Mouse (Mus musculus): Measurements from ENCODE around the gene Zim1.

The Zim1 gene
- long read RNA-seq, experiment 1: 0 reads
- long read RNA-seq, experiment 2: 0 reads

DNA sequence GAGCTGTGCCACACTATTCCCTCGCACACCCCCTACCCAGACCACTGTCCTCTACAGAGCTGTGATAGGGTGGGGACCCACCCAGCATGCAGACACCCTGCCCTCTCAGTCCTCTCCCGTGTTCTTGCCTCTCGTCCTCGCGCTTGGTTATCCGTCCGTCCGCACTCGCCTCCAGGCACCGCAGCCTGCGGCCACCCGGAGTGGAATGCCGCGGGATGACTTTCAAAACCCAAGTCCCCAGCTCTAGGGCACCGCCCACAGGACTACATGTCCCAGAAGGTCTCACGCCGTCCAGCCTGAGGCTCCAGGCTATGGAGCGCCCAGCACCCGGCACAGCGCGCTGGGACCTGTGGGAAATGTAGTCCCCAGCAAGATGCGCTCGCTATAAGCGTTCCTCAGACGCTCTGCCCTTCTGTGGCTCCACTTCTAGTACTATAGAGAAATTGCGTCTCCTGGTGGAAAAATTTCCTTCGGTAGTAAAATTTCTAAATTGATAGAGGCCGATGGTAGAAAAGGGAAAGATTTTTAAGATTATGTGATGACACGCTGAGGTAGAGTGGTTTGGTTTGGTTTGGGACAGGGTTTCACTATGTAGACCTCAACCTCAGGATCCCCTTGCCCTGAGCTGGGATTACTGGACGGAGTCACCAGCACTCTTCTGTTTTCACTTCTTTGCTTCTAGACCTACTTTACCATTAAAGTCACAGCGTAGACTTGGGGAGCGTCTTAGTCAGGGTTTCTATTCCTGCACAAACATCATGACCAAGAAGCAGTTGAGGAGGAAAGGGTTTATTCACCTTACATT lies at the start of gene Zim1:
TSS of gene Zim1 (minus strand) at position 210 of the 805 bp plus-strand sequence.
- intact Hi-C loops (cut with DNase I): loop anchor here (10.0 kb wide), 2 partner anchors 112 to 262 kb away; partner anchors contain the start of gene Olfr1344

DNA sequence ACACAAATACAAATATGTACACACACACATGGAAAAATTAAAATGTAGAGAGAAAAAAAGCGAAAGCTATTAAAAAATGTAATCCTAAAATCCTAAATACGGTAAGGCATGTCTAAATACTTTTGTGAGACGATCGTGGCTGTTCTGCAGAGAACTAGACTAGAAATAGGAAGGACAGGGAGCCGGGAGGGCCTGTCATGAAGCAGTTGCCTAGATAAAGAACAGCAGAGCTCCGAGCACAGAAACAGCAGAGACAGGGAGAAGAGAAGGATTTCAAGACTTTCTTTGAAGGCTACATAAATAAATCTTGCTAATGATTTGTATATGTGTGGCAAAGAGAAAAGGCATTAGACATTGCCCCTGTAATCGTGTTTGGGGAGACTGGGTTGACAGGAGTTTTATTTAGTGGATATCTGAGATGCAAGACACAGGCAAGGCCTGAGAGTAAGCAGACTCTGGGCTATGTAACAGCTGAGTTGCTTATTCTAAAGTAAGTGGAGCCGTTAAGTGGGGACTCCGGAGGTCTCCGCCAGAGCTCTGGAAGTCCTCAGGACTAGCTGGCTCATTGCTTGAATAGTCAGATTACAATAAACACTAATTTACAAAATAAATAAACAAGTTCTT lies 48.1 kb upstream of the Zim1 start:
- intact Hi-C loops (cut with DNase I): no loop called here

DNA sequence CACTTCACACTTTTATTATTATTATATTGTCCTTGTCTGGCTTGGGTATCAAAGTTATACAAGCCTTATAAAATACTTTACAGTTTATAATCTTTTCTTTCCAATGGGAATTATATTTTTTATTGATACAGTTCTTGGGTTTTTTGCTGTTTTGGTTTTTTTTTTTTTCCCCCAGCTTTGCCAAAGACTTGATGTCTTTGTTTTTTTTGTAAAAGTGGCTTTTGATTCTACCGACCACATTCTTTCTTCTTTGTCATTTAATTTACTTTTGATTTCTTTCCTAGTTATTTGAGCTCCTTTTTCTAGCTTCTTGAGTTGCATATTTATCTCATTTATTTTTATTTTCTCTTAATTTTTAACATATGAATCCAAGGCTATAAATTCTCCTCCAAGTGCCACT lies 39.8 kb upstream of the Zim1 start:
- intact Hi-C loops (cut with DNase I): loop anchor here (10.0 kb wide), 1 partner anchor 179 kb away; no protein-coding TSS in a partner anchor

DNA sequence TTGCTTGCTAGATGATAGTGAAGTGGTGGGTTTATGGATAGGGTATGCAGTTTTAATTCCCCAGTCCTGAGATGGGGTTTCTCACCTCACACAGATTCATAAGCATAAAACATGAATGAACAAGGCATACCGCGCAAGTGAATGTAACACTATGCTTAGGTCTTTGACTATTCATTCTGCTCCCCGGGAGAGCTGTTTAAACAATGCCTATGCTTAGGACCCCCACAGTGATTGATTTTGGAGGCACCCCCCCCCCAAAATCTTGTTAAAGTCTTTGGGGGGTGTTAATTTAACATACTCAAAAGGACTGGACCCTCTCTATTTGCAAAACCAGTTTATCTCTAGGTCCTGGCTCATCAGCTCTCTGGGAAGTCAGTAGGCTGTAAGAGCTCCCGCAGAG lies 35.7 kb upstream of the Zim1 start:
- intact Hi-C loops (cut with DNase I): loop anchor here (10.0 kb wide), 1 partner anchor 183 kb away; no protein-coding TSS in a partner anchor

DNA sequence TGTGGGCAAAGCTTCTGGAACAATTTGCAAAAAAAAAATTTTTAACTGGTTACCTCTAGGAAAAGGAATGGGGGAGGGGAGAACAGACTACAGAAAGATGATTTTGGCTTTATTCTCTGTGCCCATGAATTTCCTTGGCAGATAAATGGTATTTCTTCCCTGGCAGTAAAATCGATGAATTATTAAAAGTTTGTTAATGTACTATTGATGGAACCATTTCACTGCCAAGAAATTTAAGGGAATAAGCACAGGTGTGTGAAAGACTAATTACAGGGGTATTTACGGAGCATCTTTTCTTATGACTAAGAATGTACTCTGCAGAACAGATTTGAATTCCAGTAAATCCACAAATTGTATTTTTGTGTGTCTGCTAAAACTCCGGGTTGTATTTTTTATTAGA lies 35.1 kb upstream of the Zim1 start:
- intact Hi-C loops (cut with DNase I): loop anchor here (10.0 kb wide), 1 partner anchor 183 kb away; no protein-coding TSS in a partner anchor

DNA sequence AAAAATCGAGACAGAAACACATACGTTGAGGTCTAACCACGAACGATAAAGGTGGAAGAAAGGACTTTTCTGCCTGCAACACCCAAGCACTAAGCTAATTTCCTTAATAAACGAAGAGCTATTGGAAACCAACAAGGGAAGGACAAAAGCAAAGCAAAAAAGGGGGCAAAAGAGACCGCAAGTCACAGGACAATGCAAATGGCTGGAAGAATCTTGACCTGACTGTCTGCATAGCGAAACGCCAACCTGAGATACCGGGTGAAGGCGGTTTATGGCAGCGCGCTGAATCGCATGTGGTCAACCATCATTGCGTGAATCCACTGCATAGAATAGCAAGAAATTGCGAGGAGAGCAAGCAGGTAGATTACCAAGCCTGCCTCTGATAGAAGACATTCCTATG lies 34.6 kb upstream of the Zim1 start:
- intact Hi-C loops (cut with DNase I): loop anchor here (10.0 kb wide), 1 partner anchor 184 kb away; no protein-coding TSS in a partner anchor

DNA sequence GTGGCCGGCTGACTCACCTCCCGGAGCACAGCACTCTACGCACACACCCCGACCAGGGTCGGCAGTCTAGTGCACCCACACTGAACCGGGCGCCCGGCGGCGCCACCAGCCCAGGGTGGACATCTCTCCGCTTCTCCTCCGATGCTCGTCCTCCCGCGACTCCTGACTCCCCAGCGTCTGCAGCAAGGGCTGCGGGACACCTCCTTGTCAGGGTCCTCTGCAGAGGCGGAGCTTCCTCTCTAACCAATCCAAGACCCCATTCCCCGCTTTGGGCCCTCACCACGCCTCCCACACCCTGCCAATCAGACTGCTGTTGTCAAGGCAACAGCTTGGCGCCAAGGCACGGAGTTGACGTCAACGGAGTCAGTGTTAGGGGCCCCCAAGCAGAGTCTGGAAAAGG lies 34.0 kb upstream of the Zim1 start, which contains the start of the genes Peg3 and Usp29:
TSS of gene Peg3 (minus strand) at position 191 of the 400 bp plus-strand sequence.
TSS of gene Usp29 (plus strand) at position 338 of the 400 bp plus-strand sequence.
- intact Hi-C loops (cut with DNase I): loop anchor here (10.0 kb wide), 1 partner anchor 185 kb away; no protein-coding TSS in a partner anchor

DNA sequence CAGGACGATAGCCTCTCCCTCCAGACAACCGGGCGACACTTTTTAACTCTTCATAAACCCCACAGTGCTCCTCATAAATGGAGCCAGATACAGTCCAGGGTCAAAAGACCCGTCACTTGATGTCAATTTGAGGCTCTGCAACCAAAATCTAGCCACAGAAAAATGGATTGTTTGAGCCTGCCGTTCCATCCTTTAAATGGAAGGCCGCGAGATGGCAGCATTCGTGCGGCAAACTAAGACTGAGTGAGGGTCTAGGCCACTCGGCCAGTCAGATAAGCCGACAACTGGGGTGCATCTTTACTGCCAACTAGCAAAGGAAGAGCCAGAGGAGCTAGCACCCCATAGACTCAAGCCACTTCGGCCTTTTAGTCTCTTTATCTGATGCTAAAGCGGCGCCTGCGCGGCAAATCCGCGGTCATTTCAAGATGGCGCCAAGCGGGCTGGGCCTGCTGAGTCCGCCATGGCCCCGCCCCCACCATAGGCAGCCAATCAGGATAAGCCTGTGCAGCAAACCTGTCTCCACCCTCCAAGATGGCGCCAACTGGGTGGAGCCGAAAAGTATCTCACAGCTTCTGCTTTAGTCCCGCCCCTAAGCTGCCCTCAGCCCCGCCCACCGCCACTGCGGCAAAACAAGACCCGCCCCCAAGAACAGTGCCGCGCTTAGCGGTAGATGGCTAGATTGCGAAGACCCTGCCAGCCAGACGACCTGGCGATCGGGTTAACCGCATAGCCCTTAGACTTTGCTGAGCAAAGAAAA lies 33.0 kb upstream of the Zim1 start:
- intact Hi-C loops (cut with DNase I): loop anchor here (10.0 kb wide), 1 partner anchor 144 kb away; no protein-coding TSS in a partner anchor

DNA sequence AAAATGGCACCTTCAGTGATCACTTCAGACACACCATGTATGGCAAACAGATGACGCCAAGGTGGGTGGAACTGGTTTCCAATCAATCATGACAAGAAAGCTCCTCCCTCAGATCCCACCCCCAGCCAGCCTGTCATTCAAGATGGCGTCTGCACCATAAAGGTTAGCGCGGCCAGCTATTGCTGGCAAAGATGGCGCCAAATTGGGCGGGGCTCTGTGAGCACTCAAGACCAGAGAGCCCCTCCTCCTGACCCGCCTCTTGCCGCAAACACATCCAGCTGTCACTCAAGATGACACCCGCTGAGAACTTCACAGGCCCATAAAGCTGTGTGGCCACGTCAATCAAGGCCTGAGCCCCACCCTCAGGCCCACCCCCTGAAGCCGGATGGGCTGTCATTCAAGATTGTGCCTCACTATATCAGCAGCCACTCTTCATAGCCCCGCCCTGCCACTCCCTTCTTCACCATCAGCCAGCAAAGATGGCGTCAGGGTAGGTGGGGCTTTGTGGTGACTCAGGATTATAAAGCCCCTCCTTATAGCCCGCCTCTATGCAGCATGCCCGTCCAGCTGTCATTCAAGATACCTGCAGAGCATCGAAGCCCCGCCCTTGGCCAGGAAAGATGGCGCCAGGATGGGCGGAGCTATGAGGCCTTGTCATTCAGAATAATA lies 32.1 kb upstream of the Zim1 start:
- intact Hi-C loops (cut with DNase I): loop anchor here (10.0 kb wide), 1 partner anchor 144 kb away; no protein-coding TSS in a partner anchor

DNA sequence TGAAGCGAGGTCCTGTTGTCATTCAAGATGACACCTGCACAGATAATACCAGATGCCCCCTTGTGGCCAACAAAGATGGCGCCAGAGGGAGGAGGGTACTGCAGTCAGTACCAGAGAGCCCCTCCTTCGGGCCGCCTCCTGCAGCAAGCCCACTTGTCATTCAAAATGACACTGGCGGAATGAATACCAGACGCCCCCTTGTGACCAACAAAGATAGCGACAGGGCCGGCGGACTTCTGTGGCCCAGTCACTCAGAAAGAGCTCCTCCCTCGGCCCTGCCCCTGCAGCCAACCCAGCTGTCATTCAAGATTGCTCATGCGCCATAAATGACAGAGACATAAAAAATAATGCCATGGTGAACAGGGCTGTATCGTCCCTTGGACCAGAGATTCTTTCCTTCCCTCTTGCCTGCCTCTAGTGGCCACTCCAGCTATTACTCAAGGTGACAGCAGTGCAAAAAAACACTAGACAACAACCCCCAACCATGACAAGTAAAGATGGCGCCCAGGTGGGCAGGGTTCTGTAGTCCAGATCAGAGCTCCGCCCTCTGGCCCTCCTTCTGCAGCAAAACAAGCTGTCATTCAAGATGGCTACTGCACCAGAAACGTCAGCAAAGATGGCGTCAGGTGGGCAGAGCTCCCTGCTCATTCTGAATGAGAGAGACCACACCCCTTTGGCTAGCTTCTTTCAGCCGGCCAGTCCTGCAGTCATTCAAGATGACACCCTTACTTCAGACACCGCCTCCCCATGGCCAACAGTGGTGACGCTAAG lies 31.3 kb upstream of the Zim1 start:
- intact Hi-C loops (cut with DNase I): loop anchor here (10.0 kb wide), 1 partner anchor 143 kb away; no protein-coding TSS in a partner anchor

DNA sequence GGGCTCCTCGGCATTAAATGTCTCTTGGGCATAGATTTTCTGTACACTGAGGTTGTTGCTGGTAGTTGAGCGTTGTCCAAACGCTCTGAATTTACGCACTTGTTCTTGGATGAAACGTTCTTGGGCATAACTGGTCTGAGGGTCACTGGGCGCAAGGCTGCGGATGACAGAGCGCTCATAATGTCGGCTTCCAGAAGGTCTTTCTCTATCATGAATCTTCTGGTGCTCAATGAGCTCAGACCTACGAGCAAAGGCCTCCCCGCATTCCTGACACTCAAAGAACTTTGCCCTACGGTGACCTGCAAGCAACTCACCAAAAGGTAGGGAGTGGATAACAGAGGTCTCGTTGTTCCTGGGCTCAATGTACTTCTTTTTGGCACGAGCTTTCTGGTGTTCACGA lies 13.1 kb upstream of the Zim1 start:
- intact Hi-C loops (cut with DNase I): no loop called here

DNA sequence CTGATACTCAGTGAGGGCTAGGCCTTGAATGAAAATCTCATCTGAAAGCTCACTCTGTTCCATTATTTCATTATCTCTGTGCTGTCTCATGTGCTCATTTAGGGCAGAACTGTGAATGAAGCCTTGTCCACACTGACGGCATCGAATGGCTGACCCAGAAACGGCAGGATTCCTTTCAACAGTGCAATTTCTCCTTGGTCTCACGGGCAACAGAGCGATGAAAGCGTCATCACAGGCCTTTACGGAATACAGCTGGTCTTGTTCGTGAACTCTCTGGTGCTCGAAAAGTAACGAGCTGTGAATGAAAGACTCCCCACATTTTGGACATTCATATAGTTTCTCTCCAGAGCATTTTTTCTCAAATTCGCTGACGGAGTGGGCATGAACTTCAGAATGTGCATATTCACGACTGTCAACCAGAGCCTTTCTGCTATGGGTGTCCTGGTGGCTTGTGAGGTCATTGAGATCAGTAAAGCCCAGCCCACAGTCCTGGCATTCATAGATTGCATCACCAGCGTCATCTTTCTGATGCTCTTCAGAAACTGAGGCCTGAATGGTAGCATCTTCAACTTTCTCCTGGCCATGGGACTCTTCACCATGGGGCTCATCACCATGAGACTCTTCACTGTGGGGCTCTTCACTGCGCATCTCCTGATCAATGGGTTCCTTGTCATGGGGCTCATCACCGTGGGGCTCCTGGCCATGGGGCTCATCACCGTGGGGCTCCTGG lies 12.4 kb upstream of the Zim1 start:
- intact Hi-C loops (cut with DNase I): no loop called here

DNA sequence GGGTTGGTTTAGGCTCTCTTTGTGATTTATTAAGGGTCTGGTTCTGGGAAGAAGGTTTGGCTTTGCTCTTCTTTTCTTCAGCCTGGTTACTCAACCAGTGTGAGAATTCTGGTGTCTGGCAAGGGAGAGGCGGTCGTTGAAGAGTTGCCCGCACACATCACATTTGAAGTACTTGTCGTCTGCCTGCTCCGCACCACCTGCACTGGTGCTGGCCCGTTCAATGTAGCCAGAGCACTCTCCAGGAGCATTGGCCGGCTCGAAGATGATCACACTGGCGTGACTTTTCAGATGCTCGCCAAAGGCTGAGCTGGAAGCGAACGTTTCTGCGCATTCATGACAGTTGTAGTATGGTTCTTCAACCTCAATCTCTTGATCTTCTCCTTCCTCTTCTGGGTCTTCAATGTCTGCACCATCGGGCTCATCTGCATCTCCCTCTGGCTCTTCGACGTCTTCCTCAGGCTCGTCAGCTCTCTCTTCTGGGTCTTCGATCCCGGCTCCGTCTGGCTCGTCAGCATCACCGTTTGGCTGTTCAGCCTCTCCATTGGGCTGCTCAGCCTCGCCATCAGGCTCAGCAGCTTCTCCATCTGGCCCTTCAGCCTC lies 11.3 kb upstream of the Zim1 start:
- intact Hi-C loops (cut with DNase I): no loop called here

DNA sequence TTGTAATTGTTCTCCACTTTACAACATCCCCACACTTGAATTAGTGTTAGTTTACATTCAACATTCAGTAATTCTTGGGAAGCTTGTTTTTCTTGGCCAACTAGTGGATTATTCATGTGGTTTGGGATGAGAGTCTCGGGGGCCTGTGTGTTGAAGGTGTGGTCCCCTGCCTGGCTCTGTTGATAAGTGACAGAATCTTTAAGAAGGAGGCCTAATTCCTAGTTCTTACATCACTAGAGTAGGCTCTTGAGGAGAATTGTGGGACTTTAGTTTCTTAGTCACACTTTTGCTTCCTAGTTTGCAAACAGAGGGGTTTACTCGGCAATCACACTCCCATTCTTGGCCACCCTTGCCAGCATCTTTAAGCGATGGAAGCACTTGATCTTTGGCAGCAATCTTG lies 3.0 kb upstream of the Zim1 start:
- intact Hi-C loops (cut with DNase I): loop anchor here (10.0 kb wide), 2 partner anchors 114 to 264 kb away; partner anchors contain the start of gene Olfr1344

DNA sequence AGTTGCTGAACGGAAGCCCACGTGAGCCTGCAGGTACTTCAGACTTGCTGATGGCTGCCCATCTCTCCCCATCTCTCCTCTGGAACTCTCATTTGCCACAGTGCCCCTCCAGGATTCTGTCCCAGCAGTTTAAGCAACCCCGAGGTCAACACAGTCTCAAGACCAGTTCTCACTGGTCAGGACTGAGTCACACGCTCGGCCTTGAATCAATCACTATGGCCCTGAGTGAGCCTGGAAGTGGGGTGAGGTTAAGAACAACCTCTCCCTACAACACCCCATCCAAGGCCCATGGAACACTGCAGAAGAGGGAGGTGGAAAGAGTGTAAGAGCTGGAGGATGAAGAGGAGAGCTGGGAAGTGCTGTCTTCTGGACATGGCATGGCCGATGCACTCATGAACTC lies 10.7 kb downstream of the Zim1 start:
- intact Hi-C loops (cut with DNase I): no loop called here

DNA sequence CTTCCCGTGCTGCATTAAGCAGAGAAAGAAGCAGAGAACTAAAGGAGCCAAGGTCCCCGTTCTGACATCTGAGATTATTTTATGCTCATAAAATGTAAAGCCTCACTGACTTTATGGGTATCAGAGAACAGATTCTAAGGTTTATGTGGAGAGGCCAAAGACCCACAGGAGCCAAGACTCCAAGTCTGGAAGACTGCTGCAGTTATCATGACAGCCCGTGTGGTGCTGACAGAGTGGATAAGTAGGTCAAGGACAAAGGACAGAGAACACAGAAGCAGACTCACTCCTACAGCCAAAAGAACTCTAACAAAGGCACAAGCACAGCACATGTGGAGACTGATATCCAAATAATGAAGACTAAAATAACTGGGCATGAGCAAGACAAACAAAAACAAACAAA lies 29.5 kb downstream of the Zim1 start:
- intact Hi-C loops (cut with DNase I): no loop called here

DNA sequence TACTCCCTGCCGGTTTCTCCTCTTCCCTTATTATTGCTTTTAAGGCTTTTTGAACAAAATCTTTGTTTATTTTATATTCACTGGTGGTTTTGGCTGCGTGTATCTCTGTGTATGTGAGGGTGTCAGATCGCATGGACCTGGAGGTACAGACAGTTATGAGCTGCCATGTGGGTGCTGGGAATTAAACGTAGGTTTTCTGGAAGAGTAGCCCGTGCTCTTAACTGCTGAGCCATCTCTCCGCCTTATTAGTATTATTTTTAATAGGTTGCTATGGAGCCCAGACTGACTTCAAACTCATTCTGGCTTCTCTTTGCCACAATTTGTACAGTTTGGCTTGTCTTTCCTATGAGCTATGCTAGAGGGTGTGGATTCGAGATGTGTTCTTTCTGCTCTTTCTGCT lies 32.8 kb downstream of the Zim1 start:
- intact Hi-C loops (cut with DNase I): loop anchor here (5.0 kb wide), 1 partner anchor 274 kb away; no protein-coding TSS in a partner anchor

DNA sequence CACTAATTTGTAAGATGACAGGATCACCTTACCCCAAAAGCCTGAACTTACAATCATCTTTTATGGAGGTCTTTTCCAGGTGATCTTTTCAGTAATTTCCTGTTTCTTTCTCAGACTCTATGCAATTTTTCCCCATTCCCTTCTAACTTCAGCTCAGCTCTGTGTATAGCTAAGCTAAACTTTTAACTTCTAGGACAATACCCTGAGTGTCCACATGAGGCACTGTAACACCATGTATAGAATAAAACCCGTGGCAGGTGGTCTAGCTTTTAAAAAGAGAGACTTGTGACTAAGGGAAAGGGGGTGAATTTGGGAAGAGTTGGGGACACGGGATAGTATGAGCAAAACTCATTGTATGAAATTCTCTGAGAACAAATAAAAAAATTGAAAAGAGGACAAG lies 36.6 kb downstream of the Zim1 start:
- intact Hi-C loops (cut with DNase I): loop anchor here (2.0 to 5.0 kb wide), 3 partner anchors 29 to 278 kb away; no protein-coding TSS in a partner anchor
